Mouse (Mus musculus) layer of hippocampus, postnatal 14 days (tissue): Measurements from ENCODE around the gene Cryzl2. TPM values are rescaled to one million over a fixed set of nuclear protein-coding genes. Genes with fewer than 3 reads are reported as not detected.

Experiments
- DNase-seq, 2 experiments: peaks; one replicate each; pipeline ENCODE4 v3.0.0; 2021 to 2022; ENCODE audit warnings: low spot score in 2 of 2, mixed read lengths in 1 of 2
- total RNA-seq, 2 experiments: library from RNA; stranded (reverse); gene quantifications; 2 replicates each; pipeline ENCODE4 v1.2.3; 2021

The Cryzl2 gene
- total RNA-seq, 2 experiments from 2014 or later = 3.9 to 4.2 TPM

- DNase-seq = peak in 1 of 2 experiments; percentile 81
Observed at GRCm38 (mm10) chr1:157443026-157443722, 15.2 kb upstream of the Cryzl2 start.

GRCm38 (mm10) chr1:157443723-157444561 is 14.4 kb upstream of the Cryzl2 start:
- DNase-seq = no peak

DNA sequence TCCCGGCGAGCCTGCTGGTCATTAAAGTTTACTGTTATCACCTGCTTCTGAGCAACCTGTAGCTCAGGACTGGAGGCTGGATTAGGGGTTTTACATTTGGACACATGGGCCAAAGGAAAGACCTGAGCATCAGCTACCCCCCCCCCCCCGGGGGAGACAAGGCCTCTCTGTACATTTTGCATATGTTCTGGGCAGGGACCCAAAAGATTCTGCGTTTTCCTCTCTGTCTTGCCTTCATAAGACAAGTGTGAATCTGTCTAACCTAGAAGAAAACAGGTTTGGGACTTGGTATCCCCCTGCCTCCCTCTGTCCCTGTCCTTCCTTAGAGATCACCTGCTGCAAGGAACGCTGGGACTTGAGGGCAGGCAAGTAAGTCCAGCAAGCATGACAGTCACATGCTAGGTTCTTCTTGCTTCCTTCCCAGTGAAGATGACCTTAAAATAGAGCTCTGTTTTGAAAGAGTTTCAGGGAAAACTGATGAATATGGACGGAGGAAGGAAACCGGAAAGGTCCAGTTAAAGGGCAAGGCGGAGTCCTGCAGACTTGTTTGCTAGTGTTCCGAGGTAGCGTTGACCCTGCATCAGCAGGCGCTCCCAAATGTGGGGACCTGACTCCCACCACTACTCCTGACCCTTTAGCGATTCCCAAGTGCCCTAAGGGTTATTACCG is 13.6 kb upstream of the Cryzl2 start:
- DNase-seq = no peak

GRCm38 (mm10) chr1:157445398-157445910 is 12.9 kb upstream of the Cryzl2 start:
- DNase-seq = no peak

DNA sequence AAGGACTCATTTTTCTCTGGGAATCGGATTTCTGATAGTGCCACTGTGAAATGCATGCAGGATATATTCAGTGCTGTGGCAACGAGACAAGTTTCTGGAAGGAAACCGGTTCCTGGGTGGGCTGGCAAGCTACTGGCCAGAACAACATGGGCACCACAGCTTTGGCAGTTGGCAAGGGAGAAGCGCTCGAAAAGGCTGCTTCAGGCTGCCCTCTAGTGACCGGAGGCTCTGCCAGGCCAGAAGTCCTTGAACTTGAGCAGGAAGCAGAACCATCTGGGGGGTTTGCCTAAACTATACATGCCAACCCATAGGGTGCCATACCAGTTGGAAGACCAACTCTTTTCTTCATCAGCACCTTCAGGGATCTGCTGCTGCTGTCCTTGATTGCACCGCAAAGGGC is 12.1 kb upstream of the Cryzl2 start:
- DNase-seq = peak in 1 of 2 experiments; percentile 83

DNA sequence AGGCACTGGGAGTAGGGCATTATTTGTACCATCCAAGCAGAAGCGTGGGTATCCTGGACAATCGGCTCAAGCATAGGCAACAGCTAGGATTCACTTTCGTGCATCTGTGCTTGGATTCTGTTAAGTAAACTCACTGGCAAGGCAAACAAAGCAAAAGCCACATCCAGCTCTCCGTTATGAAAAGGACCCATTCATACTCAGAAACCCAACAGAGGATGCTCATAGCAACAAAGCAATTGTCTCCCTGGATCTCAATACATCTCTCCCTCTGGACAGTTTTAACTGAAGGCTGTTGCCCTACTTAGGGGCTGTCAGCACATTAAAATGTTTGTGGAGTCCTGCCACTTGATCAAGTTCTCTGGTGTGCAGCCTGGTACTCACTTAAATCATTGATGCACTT is 11.2 kb upstream of the Cryzl2 start:
- DNase-seq = no peak

- DNase-seq = no peak
Observed at GRCm38 (mm10) chr1:157448164-157448804, 10.1 kb upstream of the Cryzl2 start.

GRCm38 (mm10) chr1:157448805-157449188 is 9.6 kb upstream of the Cryzl2 start:
- DNase-seq = no peak

DNA sequence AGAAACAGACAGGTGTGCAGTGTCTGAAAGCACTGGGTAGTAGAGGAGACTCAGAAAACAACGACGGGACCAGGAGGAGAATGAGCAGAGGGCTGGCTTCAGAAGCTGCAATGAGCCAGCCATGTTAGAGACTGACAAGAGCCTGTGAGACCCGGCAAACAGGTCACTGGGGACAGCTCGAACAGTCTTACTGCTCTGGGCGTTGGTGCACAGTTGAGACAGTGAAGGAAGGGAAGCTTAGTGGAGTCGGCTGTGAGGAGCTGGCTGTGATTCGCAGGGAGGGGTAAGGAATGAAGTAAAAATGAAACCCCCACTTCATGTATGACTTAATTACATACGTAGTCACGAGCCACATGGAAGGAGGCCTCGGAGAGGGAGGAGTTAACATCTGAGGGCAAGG is 8.8 kb upstream of the Cryzl2 start:
- no peak for DNase-seq

DNA sequence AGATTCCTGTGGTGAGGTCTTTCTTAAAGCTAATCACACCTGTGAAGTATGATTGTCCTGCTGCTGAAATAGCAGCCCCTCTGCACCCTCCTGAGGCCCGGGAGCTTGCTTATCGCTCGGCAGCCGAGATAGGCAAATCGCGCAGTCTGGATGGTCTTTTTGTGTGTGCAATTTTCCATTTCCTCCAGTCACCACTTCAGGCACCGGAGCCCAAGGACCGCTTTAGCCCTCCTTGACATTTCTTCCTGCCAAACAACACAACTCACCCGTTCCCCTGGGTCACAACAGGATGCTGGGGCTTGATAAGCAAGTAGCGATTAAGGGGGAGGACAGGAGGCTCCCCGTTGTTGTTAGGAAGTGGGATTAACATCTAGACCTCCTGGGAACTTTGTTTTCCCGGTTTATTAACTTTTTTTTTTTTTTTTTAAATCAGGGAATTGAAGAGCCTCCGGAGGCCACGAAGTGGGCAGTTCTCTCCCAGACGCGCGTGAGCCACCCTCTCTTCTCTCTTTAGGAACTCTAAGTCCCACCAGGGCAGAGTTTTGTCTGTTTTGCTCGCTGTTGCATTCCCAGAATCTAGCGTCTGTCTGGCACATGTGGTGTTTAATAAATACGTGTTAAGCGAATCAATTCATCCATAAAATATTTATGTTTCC is 8.3 kb upstream of the Cryzl2 start:
- DNase-seq = no peak

GRCm38 (mm10) chr1:157452284-157452683 is 6.1 kb upstream of the Cryzl2 start:
- no peak for DNase-seq

- DNase-seq = no peak
Observed at GRCm38 (mm10) chr1:157452759-157453549, 5.4 kb upstream of the Cryzl2 start.

- DNase-seq = no peak
Observed at GRCm38 (mm10) chr1:157454876-157455275, 3.5 kb upstream of the Cryzl2 start.

DNA sequence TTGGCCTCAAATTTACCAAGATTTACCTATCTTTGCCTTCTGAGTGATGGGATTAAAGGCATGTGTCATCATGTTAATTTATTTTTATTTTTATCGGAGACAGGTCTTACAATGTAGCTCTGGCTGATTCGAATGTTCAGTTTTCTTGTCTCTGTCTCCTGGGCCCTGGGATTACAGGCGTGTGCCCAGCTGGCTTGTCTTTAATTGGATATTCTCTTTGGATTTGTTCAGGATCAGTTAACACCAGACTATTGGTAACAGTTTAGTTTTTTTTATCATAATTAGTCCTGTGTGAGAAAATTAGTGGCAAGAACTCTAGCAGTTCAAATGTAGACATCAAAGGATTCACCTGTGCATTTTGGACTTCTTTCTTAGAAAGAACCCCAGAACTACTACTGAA is 588 bp upstream of the Cryzl2 start:
- no peak for DNase-seq

GRCm38 (mm10) chr1:157459904-157460303 is 1.5 kb downstream of the Cryzl2 start:
- DNase-seq = no peak

DNA sequence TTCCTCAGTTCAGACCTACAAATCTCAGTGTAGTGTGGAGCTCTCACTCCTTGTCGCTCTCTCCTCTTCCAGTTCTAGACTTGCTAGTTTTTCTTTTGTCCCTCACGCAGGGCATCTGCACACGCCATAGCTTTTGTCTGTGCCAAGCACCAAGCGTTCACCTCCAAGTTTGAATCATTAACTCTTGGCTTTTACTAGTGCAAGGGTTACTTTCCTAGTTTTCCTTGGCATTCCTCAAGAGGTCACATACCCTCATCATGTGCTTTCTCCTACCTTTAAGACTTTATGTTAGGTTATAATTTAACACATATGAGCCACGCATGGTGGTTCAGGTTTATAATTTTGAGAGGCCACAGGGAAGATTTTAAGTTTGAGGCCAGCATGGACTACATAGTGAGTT is 2.9 kb downstream of the Cryzl2 start:
- DNase-seq = no peak

- DNase-seq = no peak
Observed at GRCm38 (mm10) chr1:157462336-157462735, 4.0 kb downstream of the Cryzl2 start.

GRCm38 (mm10) chr1:157465194-157465593 is 6.8 kb downstream of the Cryzl2 start:
- DNase-seq = peak in 1 of 2 experiments; percentile 64

DNA sequence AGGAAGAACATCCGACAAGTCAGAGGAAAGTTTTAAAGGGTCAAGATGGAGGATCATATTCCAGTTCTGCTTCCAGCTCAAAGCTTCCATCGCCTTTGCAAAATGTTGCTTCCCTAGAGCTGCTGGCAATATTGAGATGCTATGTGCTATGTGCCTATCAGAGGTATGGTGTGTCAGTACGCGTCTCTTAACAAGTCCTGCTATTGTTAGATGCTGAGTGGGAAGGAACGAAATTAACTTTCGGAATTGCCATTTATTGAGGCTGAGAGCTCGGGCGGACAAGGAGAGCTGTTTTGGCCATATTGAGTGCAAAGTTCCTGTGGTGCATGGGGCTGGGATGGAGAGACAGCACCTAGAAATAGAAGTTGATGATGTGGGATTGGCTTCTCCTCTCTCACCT is 9.5 kb downstream of the Cryzl2 start:
- DNase-seq = no peak
